Mouse (Mus musculus) right cerebral cortex, postnatal 36 days (tissue): ENCODE data around the gene Zfp335.

Experiments used
- DNase-seq, 2 experiments: peaks; one replicate each; pipeline ENCODE4 v3.0.0; 2022; ENCODE audit warnings: low spot score in 2 of 2, mixed read lengths in 1 of 2

The Zfp335 gene

DNA sequence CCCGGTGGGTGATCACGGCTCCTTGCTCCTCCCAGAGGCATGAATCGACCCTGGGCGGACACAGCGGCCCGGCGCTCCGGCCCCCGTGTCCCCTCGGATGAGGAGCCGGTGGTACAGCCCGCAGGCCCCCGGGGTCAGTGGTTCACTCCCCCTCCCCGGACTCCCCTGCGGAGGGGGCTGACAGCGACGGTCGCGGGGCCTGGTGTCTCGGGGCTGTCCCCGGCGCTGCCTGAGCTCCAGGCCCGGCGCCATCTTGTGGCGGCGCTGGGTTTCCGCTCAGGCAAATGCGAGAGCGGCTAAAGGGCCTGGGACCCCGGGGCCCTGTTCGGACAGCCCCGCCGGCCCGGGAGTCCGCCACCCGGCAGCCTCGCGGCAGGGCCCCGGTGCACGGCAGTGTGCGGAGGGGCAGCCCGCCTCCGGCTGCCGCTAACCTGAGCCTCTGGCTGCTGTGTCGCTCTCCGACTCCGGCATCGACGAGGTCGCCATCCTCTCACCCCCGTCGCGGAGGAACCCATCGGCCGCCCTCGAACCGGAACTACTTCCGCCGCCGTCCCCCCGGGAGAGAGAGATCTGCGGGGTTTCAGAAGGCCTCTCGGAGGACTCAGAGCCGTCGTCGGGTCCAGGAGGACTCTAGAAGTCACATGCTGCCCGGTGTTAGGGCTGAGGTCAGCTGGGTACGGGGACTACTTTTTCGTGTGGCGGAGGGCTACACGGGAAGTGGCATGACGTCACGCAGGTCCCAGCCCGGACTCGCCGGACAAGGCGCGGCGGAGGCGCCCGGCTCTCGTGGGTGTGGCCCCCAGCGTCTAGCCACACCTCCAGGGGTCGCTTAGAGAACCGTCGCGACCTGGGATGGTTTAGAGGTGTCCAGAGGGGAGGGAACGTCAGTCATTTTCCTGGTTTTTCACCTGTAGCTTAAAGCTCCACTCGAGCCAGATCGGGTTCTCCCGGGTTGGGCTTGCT, at the start of gene Zfp335:
Zfp335 (minus strand) TSS at position 672 of the 963 bp plus-strand sequence.
- peak; percentile 84 to 89 for DNase-seq

DNA sequence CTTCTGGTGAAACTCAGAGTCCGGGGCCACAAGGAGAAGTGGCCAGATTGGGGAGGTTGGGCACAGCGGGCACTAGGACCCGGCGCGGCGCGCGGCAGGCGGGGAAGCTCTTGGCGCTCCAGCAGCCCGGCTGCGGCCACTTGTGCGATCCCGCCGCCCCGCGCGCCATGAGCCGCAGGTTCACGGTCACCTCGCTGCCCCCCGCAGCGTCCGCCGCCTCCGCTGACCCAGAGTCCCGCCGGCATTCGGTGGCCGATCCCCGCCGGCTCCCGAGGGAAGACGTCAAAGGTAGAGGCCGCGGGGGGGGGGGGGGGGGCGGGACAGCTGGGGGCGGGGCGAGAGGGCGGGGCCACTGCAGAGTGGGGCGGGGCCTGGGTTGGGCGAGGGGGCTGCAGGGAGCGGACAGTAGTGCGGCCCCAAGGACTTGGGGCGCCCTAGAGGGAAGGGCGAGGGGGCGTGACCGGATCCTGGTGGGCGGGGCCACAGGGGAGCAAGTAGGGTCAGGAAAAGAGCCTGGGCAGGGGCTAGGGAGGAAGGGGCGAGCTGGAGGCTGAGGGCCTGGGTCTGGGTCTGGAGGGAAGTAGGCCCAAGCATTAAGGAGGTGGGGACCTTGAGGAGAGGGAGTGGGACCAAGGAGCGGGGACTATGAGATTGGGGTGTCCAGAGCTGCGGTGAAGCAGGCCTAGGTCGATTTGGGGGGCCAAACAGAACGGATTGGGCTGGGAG, 49.3 kb upstream of the Zfp335 start, which contains the start of gene Slc12a5:
Slc12a5 (plus strand) TSS at position 87 of the 726 bp plus-strand sequence.
- DNase-seq: no peak

DNA sequence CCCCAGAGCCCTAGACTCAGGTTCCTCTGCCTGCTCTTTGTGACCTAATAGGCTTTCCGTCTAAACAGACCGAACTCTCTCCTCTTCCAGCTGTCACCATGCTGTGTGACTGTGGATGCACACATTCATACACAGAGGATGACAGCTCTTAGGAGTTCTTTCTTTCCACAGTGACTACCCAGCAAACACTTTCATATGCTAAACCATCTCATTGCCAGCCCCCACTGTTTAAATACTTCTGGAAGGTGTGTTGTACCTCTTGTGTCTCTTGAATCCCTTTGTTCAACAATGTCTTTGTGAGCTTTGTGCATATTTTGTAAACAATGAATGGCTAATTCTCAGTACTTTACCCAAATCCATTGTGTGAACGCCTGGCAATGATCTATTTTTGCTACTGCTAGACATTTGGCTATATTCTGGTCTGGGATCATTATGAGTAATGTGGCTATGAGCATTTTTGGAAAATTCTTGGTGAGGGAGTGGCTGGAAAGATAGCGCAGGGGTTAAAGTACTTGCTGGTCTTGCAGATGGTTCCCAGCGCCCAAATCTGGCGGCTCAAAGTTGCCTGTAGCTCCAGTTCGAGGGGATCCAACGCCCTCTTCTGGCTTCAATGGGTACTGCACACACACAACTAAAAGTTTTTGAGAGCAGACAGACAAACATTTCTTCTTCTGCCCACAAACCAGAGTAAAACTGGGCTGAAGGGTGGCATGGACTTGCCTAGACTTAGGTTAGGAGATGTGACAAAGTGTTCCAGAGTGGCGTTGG, 46.2 kb upstream of the Zfp335 start:
- DNase-seq: no peak

DNA sequence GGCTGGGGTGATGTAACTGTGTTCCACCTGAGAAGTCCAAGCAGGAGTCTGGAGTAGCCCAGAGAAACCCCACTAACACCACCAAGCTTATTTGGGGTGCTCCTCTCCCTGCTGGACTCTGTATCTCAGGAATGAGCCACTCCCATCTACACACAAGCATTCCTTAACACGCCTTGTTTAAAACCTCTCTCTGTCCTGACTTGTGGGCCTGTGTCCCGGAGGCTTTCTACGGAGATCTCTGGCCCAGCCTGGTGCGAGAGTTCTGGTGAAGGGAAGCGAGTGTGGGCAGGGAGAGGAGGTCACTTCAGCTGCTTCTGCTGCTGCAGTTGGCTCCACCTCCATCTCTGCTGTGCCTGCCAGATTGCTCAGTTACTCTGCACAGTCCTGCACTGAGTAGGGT, 44.6 kb upstream of the Zfp335 start:
- DNase-seq: no peak

DNA sequence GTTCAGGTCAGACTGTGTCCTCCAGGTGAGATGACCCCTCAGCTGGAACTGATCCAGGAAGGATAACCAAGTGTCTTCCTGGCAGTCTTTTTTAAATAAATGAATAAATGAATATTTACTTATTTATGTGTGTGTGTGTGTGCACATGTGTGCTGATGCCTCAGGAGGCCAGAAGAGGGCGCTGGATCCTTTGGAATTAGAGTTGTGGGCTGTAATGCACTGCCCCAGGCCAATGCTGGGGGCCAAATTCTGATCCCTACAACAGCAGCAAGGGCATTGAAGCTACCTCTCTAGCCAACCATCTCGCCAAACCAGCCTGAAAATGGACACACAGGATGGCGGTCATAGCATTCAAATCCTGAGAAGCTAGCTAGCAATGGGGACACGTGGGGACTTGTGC, 44.2 kb upstream of the Zfp335 start:
- DNase-seq: no peak

DNA sequence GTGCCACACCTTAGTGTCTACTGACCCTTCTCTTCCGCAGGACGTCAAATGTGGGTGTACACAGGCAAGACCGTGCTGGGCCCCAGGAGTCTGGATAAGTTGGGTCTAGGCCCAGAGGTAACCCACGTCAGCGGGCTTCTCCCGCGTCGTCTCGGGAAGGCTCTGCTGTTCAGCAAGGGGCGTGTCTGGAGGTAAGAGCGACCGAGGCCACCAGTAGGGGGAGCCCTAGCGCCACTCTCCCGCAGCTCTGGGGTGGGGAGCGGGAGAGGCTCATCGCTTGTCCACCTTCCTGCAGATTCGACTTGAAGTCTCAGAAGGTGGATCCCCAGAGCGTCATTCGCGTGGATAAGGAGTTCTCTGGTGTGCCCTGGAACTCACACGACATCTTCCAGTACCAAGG, 41.7 kb upstream of the Zfp335 start:
- no peak for DNase-seq

DNA sequence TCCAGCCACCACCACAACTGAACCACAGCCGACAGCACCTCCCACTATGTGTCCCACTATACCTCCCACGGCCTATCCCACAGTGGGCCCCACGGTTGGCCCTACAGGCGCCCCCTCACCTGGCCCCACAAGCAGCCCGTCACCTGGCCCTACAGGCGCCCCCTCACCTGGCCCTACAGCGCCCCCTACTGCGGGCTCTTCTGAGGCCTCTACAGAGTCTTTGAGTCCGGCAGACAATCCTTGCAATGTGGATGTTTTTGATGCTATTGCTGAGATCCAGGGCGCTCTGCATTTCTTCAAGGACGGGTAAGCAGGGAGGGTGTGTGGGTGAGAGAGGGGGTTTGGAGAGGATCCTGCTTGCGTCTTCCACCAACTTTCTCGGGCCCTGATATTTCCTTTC, 40.9 kb upstream of the Zfp335 start:
- no peak for DNase-seq

DNA sequence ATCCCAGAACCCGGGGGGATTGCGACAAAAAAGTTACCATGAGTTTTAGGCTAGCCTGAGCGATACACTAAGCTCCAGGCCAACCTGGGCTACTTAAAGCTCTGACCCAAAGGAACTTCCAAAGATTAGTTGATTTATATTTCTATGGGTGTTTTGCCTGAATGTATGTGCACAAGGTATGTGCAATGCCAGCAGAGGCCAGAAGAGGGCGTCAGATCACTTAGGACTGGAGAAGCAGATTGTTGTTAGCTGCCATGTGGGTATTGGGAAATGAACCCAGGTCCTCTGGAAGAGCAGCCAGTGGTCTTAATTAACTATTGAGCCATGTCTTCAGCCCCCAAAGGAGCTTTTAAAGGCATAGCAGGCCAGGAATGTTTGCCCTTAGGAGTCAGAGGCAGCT, 40.2 kb upstream of the Zfp335 start:
- DNase-seq: no peak

DNA sequence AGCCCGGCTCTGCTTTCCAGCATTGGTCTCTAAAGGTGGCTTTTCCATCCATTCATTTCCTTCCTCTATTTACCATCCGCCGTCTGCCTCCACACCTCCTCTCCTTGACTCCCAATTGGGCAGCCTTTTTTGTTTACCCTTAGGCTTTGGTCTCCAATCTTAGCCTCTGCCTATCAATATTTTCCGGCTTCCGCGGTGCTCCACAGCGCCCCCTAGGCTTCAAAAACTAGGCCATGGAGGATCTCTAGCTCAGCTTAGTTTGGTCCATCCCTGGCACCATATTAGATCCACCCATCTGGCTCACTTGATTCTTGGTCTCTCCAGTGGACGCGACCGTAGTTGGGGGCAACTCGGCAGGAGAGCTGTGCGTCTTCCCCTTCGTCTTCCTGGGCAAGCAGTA, 38.9 kb upstream of the Zfp335 start:
- no peak for DNase-seq

DNA sequence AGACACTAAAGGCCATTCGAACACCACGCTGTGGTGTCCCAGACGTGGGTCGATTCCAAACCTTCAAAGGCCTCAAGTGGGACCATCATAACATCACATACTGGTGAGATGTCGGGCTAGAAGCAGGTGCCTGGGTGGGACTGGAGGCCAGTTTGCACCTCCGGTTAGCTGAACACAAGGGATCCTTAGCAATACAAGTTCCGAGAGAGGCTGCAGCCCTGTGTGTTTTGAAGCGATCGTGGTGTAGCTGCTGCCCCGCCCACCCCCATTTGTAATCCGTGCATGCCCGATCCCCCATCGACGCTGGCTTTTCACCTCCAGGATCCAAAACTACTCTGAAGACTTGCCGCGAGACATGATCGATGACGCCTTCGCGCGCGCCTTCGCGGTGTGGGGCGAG, 37.4 kb upstream of the Zfp335 start:
- no peak for DNase-seq

DNA sequence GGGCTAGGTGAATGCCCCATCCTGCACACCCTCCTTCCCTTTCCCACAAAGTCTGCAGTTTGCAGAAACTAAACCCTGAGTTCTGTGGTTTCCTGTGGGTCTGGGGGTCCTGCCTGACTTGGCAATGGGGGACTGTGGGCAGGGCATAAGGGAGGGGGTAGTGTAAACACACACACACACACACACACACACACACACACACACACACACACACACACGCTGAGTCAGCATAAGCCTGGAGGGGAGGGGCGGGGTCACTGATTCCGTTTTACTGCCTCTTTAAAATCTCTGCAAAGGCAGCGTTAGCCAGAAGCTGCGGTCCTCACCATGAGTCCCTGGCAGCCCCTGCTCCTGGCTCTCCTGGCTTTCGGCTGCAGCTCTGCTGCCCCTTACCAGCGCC, 36.4 kb upstream of the Zfp335 start:
- no peak for DNase-seq

DNA sequence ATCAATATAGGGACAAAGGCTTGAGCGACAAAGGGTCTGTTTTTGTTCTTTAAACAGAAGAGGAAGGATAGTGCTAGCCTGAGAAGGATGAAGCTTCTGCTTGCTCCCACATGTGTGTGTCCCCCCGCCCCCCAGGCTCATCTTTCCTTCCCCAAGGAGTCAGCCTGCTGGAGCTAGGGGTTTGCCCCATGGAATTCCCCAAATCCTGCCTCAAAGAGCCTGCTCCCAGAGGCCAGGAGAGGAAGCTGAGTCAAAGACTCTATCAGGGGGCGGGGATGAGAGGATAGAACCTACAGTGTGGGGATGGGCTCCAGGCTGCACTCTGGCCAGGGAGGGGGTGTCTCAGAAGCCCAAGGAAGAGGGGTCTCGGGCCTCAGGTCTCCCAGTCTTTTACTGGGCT, 35.9 kb upstream of the Zfp335 start:
- no peak for DNase-seq

DNA sequence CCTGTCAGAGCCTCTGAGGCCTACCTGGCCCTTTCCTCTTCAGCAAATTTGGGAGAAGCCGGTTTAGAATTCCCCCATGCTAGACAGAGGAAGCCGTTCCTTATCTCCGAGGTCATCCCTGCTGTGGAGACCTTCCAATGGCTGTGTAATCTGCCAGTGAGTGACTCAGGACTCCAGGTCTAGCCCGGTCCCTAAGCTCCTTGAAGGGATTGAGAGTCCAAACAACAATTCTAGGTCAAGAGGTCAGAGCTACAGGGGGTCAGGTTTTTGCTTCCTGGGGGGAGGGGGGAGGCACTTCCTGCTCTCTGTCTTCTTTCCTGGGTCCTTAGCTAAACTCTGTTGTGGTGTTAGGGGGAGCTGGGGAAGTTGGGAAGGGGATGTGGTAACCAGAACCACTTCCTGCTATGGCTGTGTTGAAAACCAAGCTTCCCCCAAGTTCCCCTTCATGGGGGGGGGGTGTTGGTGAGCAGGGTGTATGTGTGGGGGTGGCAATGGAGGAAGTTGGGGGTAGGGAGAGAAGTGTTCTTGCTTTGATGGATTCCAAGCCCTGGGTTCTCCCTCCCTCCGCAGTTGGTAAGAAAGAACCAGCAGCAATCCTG, 31.2 kb upstream of the Zfp335 start:
- DNase-seq: no peak

DNA sequence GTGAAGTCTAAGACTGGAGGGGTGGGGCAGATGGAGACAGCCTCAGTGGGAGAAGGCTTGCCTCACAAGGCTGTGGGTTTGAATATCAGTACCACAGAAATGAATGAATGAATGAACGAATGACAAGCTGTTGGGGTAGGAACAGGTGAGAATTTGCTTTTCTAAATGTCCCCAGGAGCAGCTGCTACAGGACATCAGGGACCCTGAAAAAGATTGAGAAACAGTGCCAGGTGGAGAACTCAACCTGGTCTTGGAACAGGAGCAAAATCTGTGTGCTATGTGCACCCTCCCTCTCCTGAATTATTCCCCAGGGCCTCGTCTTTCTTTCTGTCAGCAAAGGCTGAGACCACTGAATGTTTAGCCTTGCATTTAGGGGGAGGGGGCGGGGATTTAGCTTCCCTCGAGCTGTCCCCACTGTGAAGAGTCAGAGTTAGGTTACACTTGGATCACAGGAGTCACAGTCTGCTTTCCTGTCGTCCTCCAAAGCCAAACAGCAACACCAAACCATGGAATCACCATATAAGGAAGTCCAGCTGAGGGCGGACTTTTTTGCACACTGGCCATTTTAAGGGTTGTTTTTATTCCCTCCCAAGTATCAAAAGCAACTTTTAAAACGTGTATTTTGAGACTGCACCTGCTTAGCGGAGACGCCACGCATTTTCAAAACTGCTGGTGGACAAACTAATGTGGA, 28.7 kb upstream of the Zfp335 start, which contains the start of gene Mmp9:
Mmp9 (plus strand) TSS at position 641 of the 691 bp plus-strand sequence.
- DNase-seq: no peak

DNA sequence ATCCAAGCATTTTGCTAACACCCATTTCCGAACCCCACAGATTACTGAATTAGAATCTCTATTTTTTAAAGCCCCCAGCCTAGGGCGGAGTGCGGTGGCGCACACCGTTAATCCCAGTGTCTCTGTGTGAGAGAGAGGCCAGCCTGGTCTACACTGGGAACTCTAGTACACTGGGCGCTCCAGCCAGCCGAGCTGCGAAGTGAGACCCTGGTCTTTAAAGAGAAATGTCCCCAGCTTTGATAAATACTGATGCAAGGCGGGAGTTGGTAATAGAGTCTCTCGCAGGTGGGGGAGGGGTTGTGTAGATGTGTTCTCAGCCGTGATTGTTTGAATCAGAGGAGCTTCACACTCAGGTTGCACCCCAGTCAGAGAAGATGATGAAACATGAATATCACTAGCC, 27.5 kb upstream of the Zfp335 start:
- no peak for DNase-seq

DNA sequence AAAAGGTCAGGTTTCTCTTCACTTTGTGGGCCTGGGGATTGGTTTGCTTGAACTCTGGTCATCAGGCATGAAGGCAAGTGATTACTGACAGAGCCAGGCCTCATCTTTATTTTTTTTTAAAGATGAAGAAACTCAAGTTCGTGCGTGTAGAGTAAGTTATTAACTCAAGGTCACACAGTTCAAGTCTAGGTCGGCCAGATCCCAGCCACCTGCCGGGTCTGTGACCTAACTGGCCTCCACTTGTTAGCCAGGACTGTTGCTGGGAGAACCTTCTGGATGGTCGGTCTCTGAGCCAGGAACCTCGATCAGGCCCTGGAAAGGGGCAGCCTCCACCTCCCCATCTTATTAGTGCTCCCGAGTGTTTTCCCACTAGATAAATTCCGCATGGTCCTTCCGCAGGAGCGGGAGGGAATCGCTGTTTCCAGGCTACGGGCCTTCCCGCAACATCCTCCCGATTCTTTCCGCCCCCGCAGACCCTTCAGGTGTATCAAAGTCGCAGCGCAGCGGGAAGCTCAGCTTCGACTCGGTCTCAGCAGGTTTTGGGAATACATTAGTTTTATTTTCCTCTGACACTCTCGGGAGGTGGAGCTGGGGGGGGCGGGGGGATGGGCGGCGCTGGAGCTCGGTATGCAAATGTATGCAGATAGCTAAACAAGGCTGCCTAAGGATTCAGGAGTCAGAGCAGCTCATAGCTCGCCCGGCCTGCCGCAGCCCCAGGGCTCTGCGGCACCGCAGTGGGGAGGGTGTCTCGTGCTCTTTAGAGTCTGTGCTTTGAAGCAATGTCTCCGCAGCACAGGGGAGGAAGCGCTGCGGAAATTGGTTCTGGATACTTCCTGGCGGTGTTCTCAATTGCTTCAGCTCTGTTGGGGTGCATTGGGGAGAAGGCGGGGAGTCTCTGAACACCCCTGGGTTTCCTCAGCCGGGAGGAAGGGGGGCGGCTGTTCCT, 26.9 kb upstream of the Zfp335 start:
- DNase-seq: peak; percentile 60 to 61

DNA sequence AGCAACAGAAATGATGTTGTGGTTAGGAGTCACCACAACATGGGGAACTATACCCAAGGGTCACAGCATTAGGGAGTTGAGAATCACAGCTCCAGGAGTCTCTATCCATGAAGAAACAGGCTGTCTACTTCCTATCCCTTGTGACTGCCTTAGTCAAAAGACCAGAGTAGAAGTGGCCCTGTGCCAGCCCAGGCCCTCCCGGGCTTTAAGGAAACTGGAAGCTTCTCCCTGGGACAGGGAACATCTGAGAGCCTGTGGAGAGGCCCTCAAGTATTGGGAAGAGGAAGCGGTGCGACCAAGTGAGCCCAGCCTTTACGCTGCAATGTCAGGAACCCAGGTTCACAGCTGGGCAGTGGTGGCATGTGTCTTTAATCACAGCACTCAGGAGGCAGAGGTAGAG, 24.4 kb upstream of the Zfp335 start:
- DNase-seq: no peak

DNA sequence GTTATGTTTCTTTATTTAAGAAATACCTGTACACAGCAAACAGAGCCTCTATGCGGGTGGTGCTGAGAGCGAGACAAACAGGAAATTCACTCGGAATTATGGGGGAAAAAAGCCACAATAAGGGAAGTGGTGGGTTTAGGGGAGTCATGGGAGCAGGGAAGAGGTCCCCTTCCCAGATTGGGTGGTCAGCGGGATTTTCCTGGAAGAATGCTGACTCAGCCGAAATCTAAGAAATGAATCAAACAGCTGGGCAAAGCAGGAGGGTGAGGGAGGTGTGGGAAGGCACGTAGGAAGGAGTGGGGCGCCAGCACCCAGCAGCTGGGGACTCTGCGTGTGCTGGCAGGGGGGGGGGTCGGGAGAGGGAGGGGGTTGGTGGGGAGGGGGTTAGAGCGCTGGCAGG, 22.0 kb upstream of the Zfp335 start:
- DNase-seq: no peak

DNA sequence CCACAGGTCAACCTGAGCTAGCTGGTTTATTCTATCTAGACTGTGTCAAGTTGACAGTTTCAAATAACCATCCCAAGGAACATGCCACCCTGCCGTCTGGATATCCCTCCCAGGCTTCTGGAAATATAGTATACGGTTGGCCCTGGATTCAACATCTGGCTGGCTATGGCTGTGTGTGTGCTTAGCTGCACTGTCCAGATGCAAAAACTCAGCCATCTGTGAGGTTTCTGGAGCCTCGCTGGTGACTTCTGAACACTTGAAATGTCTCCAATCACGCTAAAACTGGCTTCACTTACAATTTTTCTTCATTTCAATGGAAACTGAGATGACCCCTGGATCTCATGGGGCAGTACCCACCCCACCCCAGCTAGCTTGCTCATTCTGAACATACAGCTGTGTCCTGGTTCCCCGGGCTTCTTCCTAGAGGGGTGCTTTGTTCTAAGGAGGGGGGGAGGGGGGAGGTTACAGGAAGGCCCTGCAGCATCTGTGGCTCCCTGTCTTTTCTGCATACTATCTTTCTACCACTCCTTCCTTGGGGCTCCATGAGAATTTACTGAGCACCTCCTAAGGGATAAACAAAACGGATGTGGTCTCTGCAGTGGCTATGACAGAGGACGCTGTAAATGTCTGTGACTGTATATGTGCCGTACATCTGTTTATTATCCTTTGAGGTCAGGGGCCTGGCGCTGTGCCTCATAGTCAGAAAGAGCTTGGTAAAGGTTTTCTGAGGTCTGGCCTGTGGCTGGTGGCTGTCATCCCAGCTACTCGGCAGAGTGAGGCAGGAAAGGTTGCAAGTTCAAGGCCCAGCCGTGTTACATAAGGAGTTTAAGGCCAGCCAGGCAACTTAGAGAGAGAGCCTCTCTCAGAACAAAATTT, 19.4 kb upstream of the Zfp335 start:
- no peak for DNase-seq
